ENCODE assay signal across 11 mouse cellular contexts in genomic region chrX:52375129-52375528, GRCm38 (mm10).
A peak's percentile ranks its signal among the peaks of the same experiment; 100 is the strongest.
DNase-seq lines count a peak whose midpoint lies in the region; ATAC-seq and TF ChIP-seq lines count a peak whose summit lies in the region.
"Had no signal": no experiment of that assay in that cellular context is flagged by ENCODE, and none has a peak within 500 bp of the region (broad histone marks: within the 10 kb centered on the region; RNA-seq: fewer than 3 reads in every experiment).

No protein-coding gene starts in this region.

- no peak overlapping the region for H3K9ac ChIP-seq in kidney, embryonic 16.5 days (replicated peaks; ENCODE audit: low read length)
- H3K9ac ChIP-seq in liver, embryonic 14.5 days (replicated peaks) = no peak overlapping the region
- H3K9ac ChIP-seq: neural tube, embryonic 13.5 days had no signal

- 33% methylated on average over 3 of the region's 3 CpGs for WGBS in kidney, adult 2 months
- WGBS in kidney, embryonic 16.5 days = 60% methylated on average over 3 of the region's 3 CpGs
- 34% methylated on average over 3 of the region's 3 CpGs for WGBS in liver, embryonic 14.5 days (ENCODE audit: insufficient replicate concordance)

- no peak for TF ChIP-seq POLR2A in kidney, adult 2 months (IDR thresholded peaks at IDR 0.05; ENCODE audit: low read depth, low read length)

- H3K4me2 ChIP-seq in kidney, embryonic 16.5 days (replicated peaks; ENCODE audit: low read depth, low read length) = no peak overlapping the region
- no peak overlapping the region for H3K4me2 ChIP-seq in liver, embryonic 14.5 days (ENCODE audit: low read depth)
- H3K4me2 ChIP-seq: neural tube, embryonic 13.5 days had no signal

- ATAC-seq in kidney, embryonic 16.5 days (ENCODE audit: low FRiP score, low TSS enrichment) = no peak
- ATAC-seq in liver, embryonic 14.5 days (ENCODE audit: insufficient read depth) = no peak

- H3K27ac ChIP-seq in kidney, adult 2 months (ENCODE audit: insufficient read depth, low read depth, low read length) = no peak overlapping the region
- no peak overlapping the region for H3K27ac ChIP-seq in kidney, embryonic 16.5 days (ENCODE audit: low read length)
- no peak overlapping the region for H3K27ac ChIP-seq in liver, embryonic 14.5 days
- H3K27ac ChIP-seq: hindbrain, embryonic 10.5 days; neural tube, embryonic 13.5 days had no signal

- peak; percentile 10 for DNase-seq in adrenal gland, postnatal 10 days
- no peak for DNase-seq in adrenal gland, adult 18-20 months (ENCODE audit: low spot score in 2 of 2)
- DNase-seq in kidney, adult 2 months = peak; percentile 22
- DNase-seq in ES-CJ7 (ENCODE audit: low read depth, low spot score) = peak; percentile 18
- DNase-seq in liver, embryonic 14.5 days (ENCODE audit: low read depth in 3 of 3, low spot score in 3 of 3) = no peak
- DNase-seq in ovary, postnatal 14 days (ENCODE audit: low spot score) = no peak
- no peak for DNase-seq in Muller cell, postnatal 12 days (ENCODE audit: inconsistent ontology term)
- DNase-seq: layer of hippocampus, postnatal 36 days had no signal

- TF ChIP-seq EP300 in liver, embryonic 14.5 days (IDR thresholded peaks at IDR 0.05; ENCODE audit: low read depth) = no peak

- no peaks in the 10 kb centered on the region for H3K27me3 ChIP-seq in kidney, adult 2 months (replicated peaks; ENCODE audit: control insufficient read depth, insufficient read depth, low read length)
- peaks cover 2% of the 10 kb centered on the region; the same call in 1 of the 2 replicates for H3K27me3 ChIP-seq in kidney, embryonic 16.5 days (ENCODE audit: insufficient read depth, low read length)
- no peaks in the 10 kb centered on the region for H3K27me3 ChIP-seq in liver, embryonic 14.5 days (ENCODE audit: control insufficient read depth, insufficient read depth, low read length)
- H3K27me3 ChIP-seq: neural tube, embryonic 13.5 days had no signal

- H3K4me1 ChIP-seq in kidney, adult 2 months (ENCODE audit: control insufficient read depth, insufficient read depth, low read length) = no peaks in the 10 kb centered on the region
- no peaks in the 10 kb centered on the region for H3K4me1 ChIP-seq in kidney, embryonic 16.5 days (ENCODE audit: insufficient read depth, low read length)
- H3K4me1 ChIP-seq in liver, embryonic 14.5 days (replicated peaks; ENCODE audit: control insufficient read depth in 2 of 2, insufficient read depth in 2 of 2, low read length in 1 of 2) = no peaks in the 10 kb centered on the region
- H3K4me1 ChIP-seq: hindbrain, embryonic 10.5 days; neural tube, embryonic 13.5 days had no signal

- H3K36me3 ChIP-seq in kidney, adult 2 months (ENCODE audit: control insufficient read depth, insufficient read depth, low read length) = no peaks in the 10 kb centered on the region
- no peaks in the 10 kb centered on the region for H3K36me3 ChIP-seq in kidney, embryonic 16.5 days (ENCODE audit: insufficient read depth, low read length)
- no peaks in the 10 kb centered on the region for H3K36me3 ChIP-seq in liver, embryonic 14.5 days (replicated peaks; ENCODE audit: control insufficient read depth, insufficient read depth, low read depth)
- H3K36me3 ChIP-seq: hindbrain, embryonic 10.5 days; neural tube, embryonic 13.5 days had no signal

- no peak overlapping the region for H3K4me3 ChIP-seq in kidney, adult 2 months (ENCODE audit: insufficient read depth, low read depth, low read length)
- no peak overlapping the region for H3K4me3 ChIP-seq in kidney, embryonic 16.5 days (ENCODE audit: low read length)
- no peak overlapping the region for H3K4me3 ChIP-seq in liver, embryonic 14.5 days (ENCODE audit: insufficient read depth in 1 of 2, low read depth in 2 of 2, low read length in 2 of 2)
- H3K4me3 ChIP-seq: hindbrain, embryonic 10.5 days; neural tube, embryonic 13.5 days had no signal

- H3K9me3 ChIP-seq in kidney, embryonic 16.5 days (ENCODE audit: low read length) = no peaks in the 10 kb centered on the region
- no peaks in the 10 kb centered on the region for H3K9me3 ChIP-seq in liver, embryonic 14.5 days (ENCODE audit: control insufficient read depth, low read length)
- H3K9me3 ChIP-seq: hindbrain, embryonic 10.5 days; neural tube, embryonic 13.5 days had no signal

- peak; percentile 60 for TF ChIP-seq CTCF in kidney, adult 2 months (conservative IDR thresholded peaks at IDR 0.05; ENCODE audit: insufficient read depth, insufficient read length, low read depth, low read length)
- TF ChIP-seq CTCF in liver, embryonic 14.5 days (IDR thresholded peaks at IDR 0.05; ENCODE audit: low read depth) = peak; percentile 39

Comparison
In these comparisons a context has a peak if more than half of its experiments do, and no peak if none do; other contexts are left out.
1. DNase-seq: peak in adrenal gland, postnatal 10 days (single experiment), kidney, adult 2 months (single experiment) and ES-CJ7 (single experiment); none in adrenal gland, adult 18-20 months (0 of 2), liver, embryonic 14.5 days (0 of 3), ovary, postnatal 14 days (single experiment) and Muller cell, postnatal 12 days (single experiment).